Mouse (Mus musculus) Patski (cell line): Measurements from ENCODE around the gene Ffar1. TPM values are rescaled to one million over a fixed set of nuclear protein-coding genes. Genes with fewer than 3 reads are reported as not detected.

ENCODE experiments used
- ATAC-seq: fragments of 100-300 bp; one replicate; pipeline ENCODE4 v1.8.0; 2021
- CTCF ChIA-PET: fragments of 350-600 bp; sonication (Branson Sonifier 250); formaldehyde crosslinking; loops from one replicate; lab custom pipeline; 2022; ENCODE audit warnings: inconsistent platforms; lab: Charles Lee
- POLR2A ChIA-PET: fragments of 350-600 bp; sonication (Branson Sonifier 250); formaldehyde crosslinking; loops from one replicate; lab custom pipeline; 2022; ENCODE audit warnings: antibody characterized with exemption, inconsistent platforms; lab: Charles Lee
- DNase-seq: peaks from one replicate; pipeline ENCODE4 v3.0.0-alpha.2; 2011; ENCODE audit warnings: low read depth, low spot score
- H3K27me3 ChIP-seq: fragments of 371-371 bp; one replicate; pipeline ENCODE4 v1.5.1; 2021
- CTCF ChIP-seq: fragments of 100-300 bp; IDR thresholded peaks from one replicate; pipeline ENCODE4 v1.5.1; 2021
- in situ Hi-C: fragments of 300-500 bp; cut with MboI; formaldehyde crosslinking; loops from 3 replicates; pipeline ENCODE4 v1.11.1; 2018; ENCODE audit warnings: low pct_unique_long_range_greater_than_20kb, mixed read lengths
- polyA plus RNA-seq: library from polyadenylated mRNA; unstranded; gene quantifications from one replicate; pipeline ENCODE4 v1.2.3, GENCODE M21; 2021

The Ffar1 gene
- polyA plus RNA-seq: not detected

DNA sequence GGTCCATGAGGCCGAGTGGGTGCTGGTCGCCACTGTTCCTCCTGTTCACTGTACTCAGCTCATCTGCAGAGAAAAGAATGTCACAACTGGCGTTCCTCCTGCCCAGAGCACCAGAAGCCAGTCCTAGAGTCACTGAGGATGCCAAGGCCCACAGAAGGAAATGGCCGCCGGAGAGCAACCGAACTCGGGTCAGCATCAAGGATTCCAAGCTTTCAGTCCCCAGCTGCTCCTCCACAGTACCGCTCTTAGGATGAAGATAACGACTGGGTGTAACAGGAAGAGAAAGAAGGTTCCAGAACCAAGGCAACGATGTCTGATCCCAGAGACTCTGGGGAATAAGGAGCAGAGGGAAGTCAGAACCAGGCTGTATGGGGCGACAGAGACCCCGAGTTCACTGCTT, at the start of gene Ffar1:
Ffar1 (minus strand) TSS at position 101 of the 400 bp plus-strand sequence.
- DNase-seq (no peak), ATAC-seq (no peak)
- ChIA-PET POLR2A (no interaction called here), CTCF (interaction anchor here (2.4 kb wide), 1 partner anchor 12 kb away, joined by 9 read pairs; no protein-coding TSS in a partner anchor)
- peaks cover 51% of the 10 kb centered on the region for H3K27me3 ChIP-seq
- TF ChIP-seq CTCF: no peak
- in situ Hi-C loops: no loop called here

DNA sequence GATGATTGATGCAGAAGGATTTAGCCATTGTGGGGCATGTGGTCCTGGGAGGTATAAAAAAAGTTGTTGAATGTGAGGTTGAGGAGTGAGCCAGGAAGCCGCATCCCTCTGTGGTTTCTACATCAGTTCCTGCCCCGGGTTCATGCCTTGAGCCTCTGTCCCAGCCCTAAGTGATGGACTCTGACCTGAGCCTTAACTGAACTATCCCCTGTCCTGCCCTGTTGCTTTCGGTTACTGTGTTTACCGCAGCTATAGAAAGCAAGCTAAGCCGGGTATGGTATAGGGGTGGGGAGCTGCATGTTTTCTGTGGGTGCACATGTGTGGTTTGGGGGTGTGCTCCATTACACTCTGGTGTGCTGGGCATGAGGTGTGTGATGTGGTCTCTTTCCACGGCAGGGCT, 48.4 kb upstream of the Ffar1 start:
- DNase-seq: no peak
- in situ Hi-C loops: no loop called here
- POLR2A ChIA-PET: no interaction called here
- no peak for ATAC-seq
- peaks cover 26% of the 10 kb centered on the region for H3K27me3 ChIP-seq
- CTCF ChIA-PET: interaction anchor here (1.0 kb wide), 1 partner anchor 139 kb away, joined by 3 read pairs; no protein-coding TSS in a partner anchor
- no peak for TF ChIP-seq CTCF

DNA sequence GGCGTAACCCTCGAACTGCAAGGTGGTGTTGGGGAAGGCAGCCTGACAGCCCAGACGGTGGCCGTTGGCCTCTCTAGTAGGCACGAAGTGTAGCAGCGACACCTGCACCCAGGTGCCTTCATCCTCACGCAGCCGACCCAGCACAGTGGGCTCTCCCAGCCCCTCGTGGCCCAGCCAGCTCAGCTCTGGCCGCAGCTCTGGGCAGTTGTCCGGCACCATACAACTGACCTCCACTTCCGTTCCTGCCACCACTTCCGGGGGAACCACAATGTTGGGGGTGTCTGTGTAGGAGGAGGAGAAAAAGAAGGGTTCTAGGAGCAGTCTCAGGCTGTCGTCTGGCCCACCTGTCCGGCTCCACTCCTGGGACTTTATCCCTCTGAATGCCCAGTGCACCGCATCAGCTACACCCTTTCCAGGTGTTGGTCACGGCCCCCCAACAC, 47.6 kb upstream of the Ffar1 start:
- in situ Hi-C loops: no loop called here
- POLR2A ChIA-PET: no interaction called here
- ATAC-seq (no peak), DNase-seq (no peak)
- CTCF ChIA-PET: no interaction called here
- TF ChIP-seq CTCF: no peak
- peaks cover 22% of the 10 kb centered on the region for H3K27me3 ChIP-seq

DNA sequence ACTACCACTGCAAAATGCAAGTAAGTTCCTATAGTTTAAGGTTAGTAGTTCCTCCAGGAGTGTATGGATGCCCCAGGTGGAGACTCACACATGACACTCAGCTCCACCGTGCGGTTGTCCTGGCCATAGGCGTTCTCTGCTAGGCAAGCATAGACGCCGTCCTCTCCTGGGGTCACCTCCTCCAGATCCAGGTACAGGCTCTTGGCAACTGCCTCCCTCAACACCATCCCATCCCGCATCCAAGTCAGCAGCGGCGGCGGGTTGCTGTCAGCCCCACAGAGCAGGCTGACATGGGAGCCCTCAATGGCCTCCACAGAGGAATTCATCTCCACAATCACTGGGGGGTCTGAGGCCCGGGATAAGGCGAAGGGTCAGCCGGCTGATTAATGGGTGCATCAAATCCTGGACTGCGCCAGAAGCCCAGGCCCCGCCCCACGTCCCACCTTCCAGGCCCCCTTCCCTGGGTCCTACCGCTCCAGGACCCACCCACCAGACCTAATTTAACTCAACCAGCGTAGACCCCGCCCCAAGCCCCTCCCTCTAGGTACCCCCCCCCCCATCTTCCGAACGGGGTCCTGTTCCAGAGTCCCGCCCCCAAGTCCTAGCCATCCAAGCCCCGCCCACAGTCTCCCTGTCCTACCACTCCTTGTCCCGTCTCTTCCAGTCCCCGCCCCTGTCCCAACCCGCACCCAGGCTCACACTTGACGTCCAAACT, 47.1 kb upstream of the Ffar1 start:
- H3K27me3 ChIP-seq: peaks cover 16% of the 10 kb centered on the region
- in situ Hi-C loops: no loop called here
- ChIA-PET CTCF (no interaction called here), POLR2A (no interaction called here)
- ATAC-seq (no peak), DNase-seq (no peak)
- no peak for TF ChIP-seq CTCF

DNA sequence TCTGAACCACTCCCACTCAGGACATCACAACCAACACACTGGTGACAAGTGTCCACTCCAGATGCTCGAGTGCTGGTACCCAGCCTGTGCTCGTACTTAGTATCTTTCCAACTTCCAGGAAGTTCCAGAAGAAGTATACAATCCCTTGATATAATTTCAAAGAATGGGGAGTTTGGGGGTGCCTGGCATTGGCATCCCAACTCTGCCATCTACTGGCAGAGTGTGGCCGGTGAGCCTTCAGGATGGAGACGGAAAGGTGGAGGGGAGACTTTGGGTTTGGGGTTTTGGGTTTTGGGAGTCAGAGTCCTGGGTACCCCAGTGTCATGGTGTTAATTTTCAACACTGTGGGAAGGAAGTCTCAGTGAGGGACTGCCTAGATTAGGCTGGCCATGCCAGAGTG, 42.7 kb upstream of the Ffar1 start:
- ChIA-PET CTCF (no interaction called here), POLR2A (no interaction called here)
- DNase-seq (no peak), ATAC-seq (no peak)
- peaks cover 23% of the 10 kb centered on the region for H3K27me3 ChIP-seq
- TF ChIP-seq CTCF: no peak
- in situ Hi-C loops: no loop called here

DNA sequence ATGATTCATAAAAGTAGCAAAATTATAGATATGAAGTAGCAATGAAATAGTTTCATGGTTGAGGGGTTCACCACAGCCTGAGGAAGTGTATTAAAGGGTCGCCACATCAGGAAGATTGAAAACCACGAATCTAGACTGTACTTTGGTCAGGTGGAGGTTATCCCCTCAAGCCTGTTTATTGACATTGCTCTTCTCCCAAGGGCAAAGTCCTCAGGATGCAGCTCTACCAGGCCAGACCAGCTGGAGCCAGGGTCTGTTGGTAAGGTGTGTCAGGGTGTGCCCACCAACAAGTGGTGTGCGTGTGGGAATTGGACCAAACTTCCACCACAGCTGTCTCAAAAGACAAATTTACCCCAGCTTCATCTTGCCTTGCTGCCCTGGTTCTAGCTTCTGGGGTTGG, 33.9 kb upstream of the Ffar1 start:
- ChIA-PET CTCF (no interaction called here), POLR2A (no interaction called here)
- no peak for DNase-seq
- in situ Hi-C loops: no loop called here
- ATAC-seq: no peak
- peaks cover 15% of the 10 kb centered on the region for H3K27me3 ChIP-seq
- no peak for TF ChIP-seq CTCF

DNA sequence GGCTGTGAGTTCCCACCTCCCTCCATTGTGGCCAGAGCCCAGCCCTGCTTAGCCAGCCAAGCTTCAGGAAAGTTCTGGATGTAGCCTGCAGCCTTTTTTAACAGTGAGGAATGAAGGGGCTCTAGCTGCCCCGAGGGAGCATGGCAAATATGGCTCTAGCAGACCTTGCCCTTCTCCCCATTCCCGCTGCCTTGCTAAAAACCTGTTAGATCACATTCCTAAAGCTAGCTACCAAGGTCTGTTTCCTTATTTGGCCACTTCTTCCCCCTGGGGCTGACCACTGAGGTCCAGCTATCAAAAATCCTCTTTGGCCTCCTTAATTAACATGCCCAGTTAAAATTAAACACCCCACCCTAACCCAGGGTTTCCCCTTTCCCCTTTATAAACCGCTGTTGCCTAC, 31.2 kb upstream of the Ffar1 start:
- in situ Hi-C loops: no loop called here
- ATAC-seq: no peak
- no peak for DNase-seq
- ChIA-PET CTCF (no interaction called here), POLR2A (no interaction called here)
- no peak for TF ChIP-seq CTCF
- peaks cover 3% of the 10 kb centered on the region for H3K27me3 ChIP-seq

DNA sequence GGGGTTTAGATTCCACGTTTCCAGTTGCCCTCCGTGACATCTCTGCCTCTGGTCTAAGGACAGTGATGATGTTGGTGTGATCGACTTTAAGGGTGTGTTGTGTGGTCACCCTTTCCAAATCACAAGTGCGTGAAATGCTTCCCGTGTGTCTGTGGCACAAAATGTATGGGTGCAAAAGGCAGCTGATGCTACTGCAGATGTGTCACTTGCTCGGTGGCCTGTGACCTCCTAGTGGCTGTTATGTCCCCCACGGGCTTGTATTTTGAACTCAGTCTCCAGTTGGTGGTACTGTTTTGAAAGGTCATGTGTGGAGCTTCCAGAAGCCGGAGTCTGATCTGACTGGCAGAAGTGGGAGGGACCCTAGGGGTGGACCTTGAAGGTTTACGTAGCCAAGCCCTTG, 30.4 kb upstream of the Ffar1 start:
- no peak for TF ChIP-seq CTCF
- in situ Hi-C loops: no loop called here

DNA sequence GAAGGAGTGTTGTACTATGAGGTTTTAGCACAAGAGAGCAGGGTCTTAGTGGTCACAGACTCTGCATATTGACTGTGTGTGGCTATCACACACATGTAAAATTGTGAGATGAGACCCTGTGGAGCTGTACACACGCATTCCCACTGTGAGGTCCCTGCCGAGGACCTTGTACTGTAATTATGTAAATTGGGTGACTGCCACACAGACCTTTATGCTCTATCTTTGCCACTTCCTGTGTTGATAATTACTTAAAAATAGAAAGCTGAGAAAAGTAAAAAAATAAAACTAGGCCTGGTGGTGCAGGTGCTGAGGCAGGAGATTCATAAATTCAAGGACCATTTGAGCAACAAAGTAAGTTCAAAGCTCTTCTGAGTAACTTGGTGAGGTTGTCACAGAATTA, 29.3 kb upstream of the Ffar1 start:
- H3K27me3 ChIP-seq: peaks cover 3% of the 10 kb centered on the region
- CTCF ChIA-PET: no interaction called here
- in situ Hi-C loops: no loop called here
- no peak for DNase-seq
- ATAC-seq: no peak
- no peak for TF ChIP-seq CTCF
- POLR2A ChIA-PET: no interaction called here

More for the DNA sequence above, 30.4 kb upstream of the Ffar1 start:
- H3K27me3 ChIP-seq: peaks cover 3% of the 10 kb centered on the region
- no peak for DNase-seq
- no peak for ATAC-seq
- ChIA-PET CTCF (no interaction called here), POLR2A (no interaction called here)

DNA sequence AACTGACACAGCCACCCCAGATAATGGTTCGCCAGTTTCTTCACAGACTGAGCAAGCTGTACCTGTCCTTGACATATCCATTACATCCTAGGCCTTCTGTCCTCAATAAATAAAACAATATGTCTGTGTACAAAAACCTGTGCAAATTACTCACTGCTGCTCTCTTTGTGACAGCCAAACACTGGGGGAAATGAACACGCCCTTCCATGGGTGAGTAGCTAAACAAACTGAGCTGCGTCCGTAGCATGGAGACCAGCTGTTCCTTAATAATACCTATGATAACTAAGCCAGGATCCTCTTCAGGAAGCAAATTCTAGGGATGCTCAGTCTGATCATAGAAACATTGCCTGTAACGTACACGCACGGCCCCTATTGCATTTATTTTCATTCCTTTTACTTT, 27.4 kb upstream of the Ffar1 start:
- no peak for TF ChIP-seq CTCF
- ChIA-PET CTCF (no interaction called here), POLR2A (no interaction called here)
- DNase-seq (no peak), ATAC-seq (no peak)
- in situ Hi-C loops: loop anchor here (10.0 kb wide), 1 partner anchor 206 kb away; no protein-coding TSS in a partner anchor
- H3K27me3 ChIP-seq: no peaks in the 10 kb centered on the region

DNA sequence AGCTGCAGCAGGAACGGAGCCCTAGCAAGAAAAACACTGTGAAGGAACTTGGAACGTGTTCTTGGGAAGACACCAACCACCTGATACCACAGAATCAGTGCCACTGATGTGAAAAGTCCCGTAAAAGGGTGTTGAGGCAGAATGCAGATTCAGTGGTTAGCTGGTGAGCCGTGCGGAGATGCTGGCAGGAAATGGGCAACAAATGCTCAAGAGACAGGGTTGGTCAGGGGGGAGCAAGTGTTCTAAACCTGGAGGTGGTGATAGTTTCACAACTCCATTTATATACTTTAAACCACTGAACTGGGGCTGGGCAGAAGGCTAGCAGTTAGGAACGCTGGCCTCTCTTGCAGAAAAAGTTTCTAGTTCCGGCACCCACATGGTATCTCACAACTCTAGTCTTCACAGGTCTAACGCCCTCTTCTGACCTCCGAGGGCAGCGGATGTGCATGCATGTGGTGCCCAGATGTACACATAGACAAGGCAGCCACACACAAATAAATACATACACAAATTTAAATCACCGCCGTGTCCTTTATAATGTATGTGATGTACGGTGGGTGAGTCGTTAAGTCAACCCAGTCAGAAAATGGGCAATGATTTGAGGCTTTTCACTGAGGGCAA, 26.3 kb upstream of the Ffar1 start:
- DNase-seq (no peak), ATAC-seq (no peak)
- TF ChIP-seq CTCF: no peak
- ChIA-PET POLR2A (interaction anchor here (0.6 kb wide), 1 partner anchor 27 kb away, joined by 3 read pairs; no protein-coding TSS in a partner anchor), CTCF (no interaction called here)
- in situ Hi-C loops: loop anchor here (10.0 kb wide), 1 partner anchor 207 kb away; no protein-coding TSS in a partner anchor
- H3K27me3 ChIP-seq: no peaks in the 10 kb centered on the region
